Mouse (Mus musculus) midbrain, embryonic 12.5 days (tissue): ENCODE results near the gene Zc3h12c. TPM values are rescaled to one million over a fixed set of nuclear protein-coding genes. Genes with fewer than 3 reads are reported as not detected.

Experiments used
- ATAC-seq: fragments of 200-750 bp; cut with Nextera tagmentation; 2 replicates; pipeline ENCODE4 v1.8.0; 2017; ENCODE audit warnings: low read depth, moderate TSS enrichment, moderate library complexity; ENCODE audit not compliant: low FRiP score
- H3K27ac ChIP-seq: fragments of 300-500 bp; sonication (generic); replicated peaks from 2 replicates; pipeline ENCODE4 v1.5.1; 2016; ENCODE audit warnings: mild to moderate bottlenecking
- H3K27me3 ChIP-seq: fragments of 300-500 bp; sonication (generic); 2 replicates; pipeline ENCODE4 v1.6.1; 2016; ENCODE audit warnings: mild to moderate bottlenecking
- H3K36me3 ChIP-seq: fragments of 300-500 bp; sonication (generic); 2 replicates; pipeline ENCODE4 v1.6.1; 2016
- H3K4me1 ChIP-seq: fragments of 300-500 bp; sonication (generic); 2 replicates; pipeline ENCODE4 v1.6.1; 2016
- H3K4me2 ChIP-seq: fragments of 300-500 bp; sonication (generic); replicated peaks from 2 replicates; pipeline ENCODE4 v1.6.1; 2016; ENCODE audit warnings: mild to moderate bottlenecking, moderate library complexity
- H3K4me3 ChIP-seq: fragments of 300-500 bp; sonication (generic); 2 replicates; pipeline ENCODE4 v1.5.1; 2016; ENCODE audit warnings: mild to moderate bottlenecking
- H3K9ac ChIP-seq: fragments of 300-500 bp; sonication (generic); replicated peaks from 2 replicates; pipeline ENCODE4 v1.6.1; 2016; ENCODE audit warnings: mild to moderate bottlenecking, moderate library complexity
- H3K9me3 ChIP-seq: fragments of 300-500 bp; sonication (generic); 2 replicates; pipeline ENCODE4 v1.6.1; 2016; ENCODE audit warnings: mild to moderate bottlenecking
- WGBS: fragments of 180-500 bp; shearing (Covaris S2); methylation state at CpG from one replicate; pipeline ENCODE4 v1.1.7; 2016; 5-methylcytosine and 5-hydroxymethylcytosine counted together
- microRNA-seq: library from miRNA; unstranded; fragments of <30 nt; microRNA quantifications from one replicate; pipeline ENCODE4, GENCODE M21; 2017
- polyA plus RNA-seq: library from polyadenylated mRNA; unstranded; fragments of >200 nt; fragmentation: Nextera tagmentation; extraction: Ambion mirVana; gene quantifications from 2 replicates; pipeline ENCODE4 v1.2.1, GENCODE M21; 2016

The Zc3h12c gene
- polyA plus RNA-seq, 1 experiment from 2014 or later: 14.9 TPM

DNA sequence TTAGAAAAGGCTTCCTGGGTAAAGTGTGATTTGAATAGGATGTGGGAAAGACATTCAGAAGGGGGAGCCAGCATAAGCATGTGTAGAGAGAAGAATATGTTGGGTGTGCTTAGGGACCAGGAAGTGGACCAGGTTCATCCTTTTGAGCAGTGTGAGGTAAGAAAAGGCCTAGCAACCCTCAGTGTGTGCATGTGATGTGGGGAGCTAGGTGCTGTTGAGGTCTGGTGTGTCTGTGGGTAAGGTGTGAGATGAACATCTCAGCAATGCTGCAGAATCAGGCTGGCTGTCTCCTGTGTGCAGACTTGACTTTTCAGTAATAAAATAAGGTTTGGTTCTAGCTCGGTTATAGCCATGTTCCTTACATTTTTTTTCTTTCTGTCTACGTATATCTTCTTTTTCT, 98.3 kb downstream of the Zc3h12c start:
- H3K4me3 ChIP-seq: no peak overlapping the region
- H3K4me2 ChIP-seq: no peak overlapping the region
- 95% methylated on average over 2 of the region's 2 CpGs for WGBS
- no peaks in the 10 kb centered on the region for H3K27me3 ChIP-seq
- H3K27ac ChIP-seq: no peak overlapping the region
- no peak overlapping the region for H3K9ac ChIP-seq
- no peaks in the 10 kb centered on the region for H3K4me1 ChIP-seq
- H3K9me3 ChIP-seq: no peaks in the 10 kb centered on the region
- ATAC-seq: no peak
- H3K36me3 ChIP-seq: peaks cover 76% of the 10 kb centered on the region

Small RNA genes lying within 50 kb of the gene (microRNA-seq; reads per million reads assigned to microRNA genes)
- gene Gm27686 (not detected), gene Mir6244 (not detected)

Other genes with a start within 250 kb of the Zc3h12c start
- 44.4 and 55.5 TPM in 2 replicates for gene Fdx1, start 205.0 kb downstream of the Zc3h12c start, polyA plus RNA-seq
- gene Rdx, start 121.4 kb downstream of the Zc3h12c start, polyA plus RNA-seq: 162 and 167 TPM in 2 replicates